Mouse (Mus musculus) neural tube, embryonic 13.5 days (tissue): ENCODE measurements around the gene Elovl3. TPM values are rescaled to one million over a fixed set of nuclear protein-coding genes. Genes with fewer than 3 reads are reported as not detected.
"Not testable (repeated sequence)": the region's sequence is repeated elsewhere in the genome, so short reads cannot be mapped to it uniquely, and the experiment has no call there.

ENCODE experiments used
- ATAC-seq: fragments of 200-750 bp; cut with Nextera tagmentation; 2 replicates; pipeline ENCODE4 v1.8.0; 2017; ENCODE audit warnings: low read depth, mild to moderate bottlenecking, moderate TSS enrichment, moderate library complexity
- H3K27ac ChIP-seq: fragments of 300-500 bp; sonication (generic); replicated peaks from 2 replicates; pipeline ENCODE4 v1.5.1; 2015; ENCODE audit warnings: moderate library complexity, mild to moderate bottlenecking, inconsistent platforms
- H3K27me3 ChIP-seq: fragments of 300-500 bp; sonication (generic); 2 replicates; pipeline ENCODE4 v1.6.1; 2015; ENCODE audit warnings: mild to moderate bottlenecking, inconsistent platforms
- H3K36me3 ChIP-seq: fragments of 300-500 bp; sonication (generic); 2 replicates; pipeline ENCODE4 v1.6.1; 2015; ENCODE audit warnings: mild to moderate bottlenecking, inconsistent platforms
- H3K4me1 ChIP-seq: fragments of 300-500 bp; sonication (generic); replicated peaks from 2 replicates; pipeline ENCODE4 v1.6.1; 2015; ENCODE audit warnings: inconsistent platforms
- H3K4me2 ChIP-seq: fragments of 300-500 bp; sonication (generic); 2 replicates; pipeline ENCODE4 v1.6.1; 2015; ENCODE audit warnings: inconsistent platforms, mild to moderate bottlenecking, moderate library complexity
- H3K4me3 ChIP-seq: fragments of 300-500 bp; sonication (generic); 2 replicates; pipeline ENCODE4 v1.5.1; 2015; ENCODE audit warnings: mild to moderate bottlenecking, inconsistent platforms
- H3K9ac ChIP-seq: fragments of 300-500 bp; sonication (generic); 2 replicates; pipeline ENCODE4 v1.6.1; 2015; ENCODE audit warnings: moderate library complexity, mild to moderate bottlenecking, inconsistent platforms
- H3K9me3 ChIP-seq: fragments of 300-500 bp; sonication (generic); 2 replicates; pipeline ENCODE4 v1.6.1; 2016; ENCODE audit warnings: inconsistent platforms
- WGBS: fragments of 180-500 bp; shearing (Covaris S2); methylation state at CpG from one replicate; pipeline ENCODE4 v1.1.7; 2015; 5-methylcytosine and 5-hydroxymethylcytosine counted together
- polyA plus RNA-seq: library from polyadenylated mRNA; unstranded; fragments of >200 nt; fragmentation: Nextera tagmentation; extraction: Ambion mirVana; gene quantifications from 2 replicates; pipeline ENCODE4 v1.2.1, GENCODE M21; 2015

Gene Elovl3
- polyA plus RNA-seq, 1 experiment from 2014 or later: not detected

- Histone ChIP-seq H3K27ac (no peak overlapping the region), H3K4me2 (peak overlapping the region; percentile 100), H3K9ac (peak overlapping the region; percentile 75), H3K4me3 (peak overlapping the region; percentile 59), H3K9me3 (no peaks in the 10 kb centered on the region), H3K36me3 (no peaks in the 10 kb centered on the region), H3K4me1 (peaks cover 34% of the 10 kb centered on the region), H3K27me3 (peaks cover 94% of the 10 kb centered on the region)
- ATAC-seq: no peak; the same call in 1 of the 2 replicates
- 3% methylated on average over 48 of the region's 49 CpGs for WGBS
Measured at GRCm38 (mm10) chr19:46136639-46137580, 5.2 kb downstream of the Elovl3 start.

GRCm38 (mm10) chr19:46140324-46140723, 8.6 kb downstream of the Elovl3 start:
- no peaks in the 10 kb centered on the region for H3K36me3 ChIP-seq
- no peak overlapping the region for H3K4me2 ChIP-seq
- no peak overlapping the region for H3K4me3 ChIP-seq
- H3K9me3 ChIP-seq: no peaks in the 10 kb centered on the region
- peaks cover 94% of the 10 kb centered on the region for H3K27me3 ChIP-seq
- H3K4me1 ChIP-seq: peaks cover 32% of the 10 kb centered on the region
- no peak overlapping the region for H3K27ac ChIP-seq
- WGBS: 63% methylated on average over 2 of the region's 2 CpGs
- H3K9ac ChIP-seq: no peak overlapping the region
- no peak for ATAC-seq

- no peak for ATAC-seq
- Histone ChIP-seq H3K27me3 (peaks cover 94% of the 10 kb centered on the region), H3K9me3 (no peaks in the 10 kb centered on the region), H3K9ac (no peak overlapping the region), H3K27ac (no peak overlapping the region), H3K4me2 (no peak overlapping the region), H3K4me3 (no peak overlapping the region), H3K4me1 (peaks cover 24% of the 10 kb centered on the region), H3K36me3 (no peaks in the 10 kb centered on the region)
- 12% methylated on average over 6 of the region's 6 CpGs for WGBS
Measured at GRCm38 (mm10) chr19:46141091-46141490, 9.4 kb downstream of the Elovl3 start.

- no peak for ATAC-seq
- Histone ChIP-seq H3K9me3 (no peaks in the 10 kb centered on the region), H3K27me3 (peaks cover 84% of the 10 kb centered on the region), H3K4me2 (peak within 1 kb of the TSS; percentile 84), H3K4me1 (peaks cover 26% of the 10 kb centered on the region), H3K27ac (no peak within 1 kb of the TSS), H3K4me3 (peak within 1 kb of the TSS; percentile 45), H3K9ac (peak within 1 kb of the TSS; percentile 38; the same call in 1 of the 2 replicates), H3K36me3 (no peaks in the 10 kb centered on the region)
- under 1% methylated on average over 47 of the region's 47 CpGs for WGBS
Measured at GRCm38 (mm10) chr19:46147511-46148371, 16.0 kb downstream of the Elovl3 start, which contains the start of gene Pitx3. Pitx3 (minus strand) TSS chr19:46148326.

GRCm38 (mm10) chr19:46148372-46148760, 16.7 kb downstream of the Elovl3 start:
- peak; percentile 17; the same call in 1 of the 2 replicates for ATAC-seq
- H3K4me3 ChIP-seq: peak overlapping the region; percentile 45
- no peaks in the 10 kb centered on the region for H3K9me3 ChIP-seq
- H3K9ac ChIP-seq: peak overlapping the region; percentile 38; the same call in 1 of the 2 replicates
- H3K4me2 ChIP-seq: peak overlapping the region; percentile 84
- H3K27me3 ChIP-seq: peaks cover 78% of the 10 kb centered on the region
- WGBS: under 1% methylated on average over 23 of the region's 27 CpGs
- H3K4me1 ChIP-seq: peaks cover 31% of the 10 kb centered on the region
- H3K36me3 ChIP-seq: no peaks in the 10 kb centered on the region
- H3K27ac ChIP-seq: no peak overlapping the region

- Histone ChIP-seq H3K4me3 (peak overlapping the region; percentile 45; the same call in 1 of the 2 replicates), H3K27me3 (peaks cover 70% of the 10 kb centered on the region)
Measured at GRCm38 (mm10) chr19:46149091-46149490, 17.4 kb downstream of the Elovl3 start.

GRCm38 (mm10) chr19:46152127-46152803, 20.6 kb downstream of the Elovl3 start, which contains the start of gene Gbf1:
Gbf1 (plus strand) TSS chr19:46152509.
- no peaks in the 10 kb centered on the region for H3K36me3 ChIP-seq
- H3K4me2 ChIP-seq: peak within 1 kb of the TSS; percentile 95
- under 1% methylated on average over 37 of the region's 37 CpGs for WGBS
- H3K4me3 ChIP-seq: peak within 1 kb of the TSS; percentile 87
- H3K27me3 ChIP-seq: peaks cover 39% of the 10 kb centered on the region
- peak; percentile 99 for ATAC-seq
- peak within 1 kb of the TSS; percentile 81 for H3K27ac ChIP-seq
- H3K4me1 ChIP-seq: peaks cover 59% of the 10 kb centered on the region
- no peaks in the 10 kb centered on the region for H3K9me3 ChIP-seq
- peak within 1 kb of the TSS; percentile 87 for H3K9ac ChIP-seq

More at GRCm38 (mm10) chr19:46149091-46149490, 17.4 kb downstream of the Elovl3 start:
- H3K9me3 ChIP-seq: no peaks in the 10 kb centered on the region
- no peaks in the 10 kb centered on the region for H3K36me3 ChIP-seq
- 30% methylated on average over 12 of the region's 12 CpGs for whole genome bisulfite sequencing
- peaks cover 38% of the 10 kb centered on the region for H3K4me1 ChIP-seq
- ATAC-seq: no peak
- no peak overlapping the region for H3K9ac ChIP-seq
- no peak overlapping the region for H3K27ac ChIP-seq
- peak overlapping the region; percentile 84 for H3K4me2 ChIP-seq

- Histone ChIP-seq H3K27me3 (no peaks in the 10 kb centered on the region), H3K4me1 (no peaks in the 10 kb centered on the region), H3K4me2 (no peak overlapping the region), H3K4me3 (no peak overlapping the region), H3K36me3 (peaks cover 44% of the 10 kb centered on the region), H3K9ac (no peak overlapping the region), H3K27ac (no peak overlapping the region), H3K9me3 (no peaks in the 10 kb centered on the region)
- WGBS: 96% methylated on average over 3 of the region's 3 CpGs
- ATAC-seq: no peak
Measured at GRCm38 (mm10) chr19:46165950-46166349, 34.3 kb downstream of the Elovl3 start.

GRCm38 (mm10) chr19:46167169-46167568, 35.5 kb downstream of the Elovl3 start:
- WGBS: 87% methylated on average over 1 of the region's 2 CpGs
- ATAC-seq, H3K9ac ChIP-seq, H3K4me3 ChIP-seq, H3K27ac ChIP-seq, H3K4me1 ChIP-seq, H3K4me2 ChIP-seq, H3K27me3 ChIP-seq, H3K9me3 ChIP-seq: not testable (repeated sequence)
- H3K36me3 ChIP-seq: peaks cover 55% of the 10 kb centered on the region

GRCm38 (mm10) chr19:46169396-46169795, 37.7 kb downstream of the Elovl3 start:
- Histone ChIP-seq H3K27ac (no peak overlapping the region), H3K36me3 (peaks cover 54% of the 10 kb centered on the region), H3K27me3 (no peaks in the 10 kb centered on the region), H3K9ac (no peak overlapping the region), H3K4me1 (no peaks in the 10 kb centered on the region; the same call in 1 of the 2 replicates), H3K4me3 (no peak overlapping the region), H3K4me2 (no peak overlapping the region), H3K9me3 (no peaks in the 10 kb centered on the region)
- WGBS: 89% methylated on average over 3 of the region's 3 CpGs
- no peak for ATAC-seq

GRCm38 (mm10) chr19:46169913-46170312, 38.2 kb downstream of the Elovl3 start:
- Histone ChIP-seq H3K9ac (no peak overlapping the region), H3K27ac (no peak overlapping the region), H3K9me3 (no peaks in the 10 kb centered on the region), H3K4me3 (no peak overlapping the region), H3K27me3 (no peaks in the 10 kb centered on the region), H3K4me1 (no peaks in the 10 kb centered on the region; the same call in 1 of the 2 replicates), H3K36me3 (peaks cover 49% of the 10 kb centered on the region), H3K4me2 (no peak overlapping the region)
- WGBS: 48% methylated on average over 1 of the region's 1 CpGs
- ATAC-seq: no peak
